Mouse (Mus musculus): Measurements from ENCODE around the gene Hpd.

- TF ChIP-seq CTCF (IDR thresholded peaks at IDR 0.05; ENCODE audit: low read depth) (no peak), EP300 (IDR thresholded peaks at IDR 0.05; ENCODE audit: low read depth) (no peak)
Measured at GRCm38 (mm10) chr5:123228524-123228922, 46.0 kb upstream of the Hpd start.

Data from liver, embryonic 14.5 days (tissue).